Mouse (Mus musculus) megakaryocyte, embryonic 14.5 days (primary cell): Measurements from ENCODE around the gene Olfr1338.

Experiments
- FLI1 ChIP-seq: IDR thresholded peaks from 2 replicates; pipeline ENCODE4 v1.6.1; 2012; ENCODE audit warnings: low read length, inconsistent platforms, mixed read lengths
- GATA1 ChIP-seq: IDR thresholded peaks from 3 replicates; pipeline ENCODE4 v1.6.1; 2012; ENCODE audit warnings: mixed read lengths, low read length, inconsistent platforms, borderline replicate concordance

- TF ChIP-seq GATA1 (no peak), FLI1 (no peak)
These were observed 38.7 kb downstream of the Olfr1338 start, which contains the start of gene Olfr1340 for GRCm38 (mm10) chr4:118719838-118720237.
